Mouse (Mus musculus): ENCODE results near the gene Taf1a. TPM values are rescaled to one million over a fixed set of nuclear protein-coding genes. Genes with fewer than 3 reads are reported as not detected.
"Not testable (repeated sequence)": the region's sequence is repeated elsewhere in the genome, so short reads cannot be mapped to it uniquely, and the experiment has no call there.

Taf1a gene
- polyA plus RNA-seq, 1 experiment from 2014 or later = 22.9 TPM

- peak overlapping the region; percentile 69 for H3K27ac ChIP-seq (replicated peaks)
- H3K27me3 ChIP-seq = no peaks in the 10 kb centered on the region
- ATAC-seq (ENCODE audit: low FRiP score, low read depth) = peak; percentile 81
- no peaks in the 10 kb centered on the region for H3K9me3 ChIP-seq
- peak overlapping the region; percentile 89 for H3K9ac ChIP-seq (replicated peaks)
- peak overlapping the region; percentile 93 for H3K4me3 ChIP-seq
- H3K36me3 ChIP-seq = peaks cover 16% of the 10 kb centered on the region; the same call in 1 of the 2 replicates
- H3K4me1 ChIP-seq = peaks cover 18% of the 10 kb centered on the region
- H3K4me2 ChIP-seq (replicated peaks) = peak overlapping the region; percentile 95
- WGBS = 2% methylated on average over 55 of the region's 56 CpGs
Measured at GRCm38 (mm10) chr1:183368601-183369400, 20.0 kb upstream of the Taf1a start.

- WGBS = under 1% methylated on average over 46 of the region's 51 CpGs
- ATAC-seq (ENCODE audit: low FRiP score, low read depth) = peak; percentile 97
Measured at GRCm38 (mm10) chr1:183369427-183370014, 19.3 kb upstream of the Taf1a start, which contains the start of gene Mia3. Gene Mia3, minus strand, starts transcription at chr1:183369553.

GRCm38 (mm10) chr1:183374728-183375127 is 14.1 kb upstream of the Taf1a start:
- no peak overlapping the region for H3K4me3 ChIP-seq
- H3K9me3 ChIP-seq = peaks cover 4% of the 10 kb centered on the region; the same call in 1 of the 2 replicates
- no peak overlapping the region for H3K27ac ChIP-seq (replicated peaks)
- 74% methylated on average over 5 of the region's 5 CpGs for WGBS
- H3K9ac ChIP-seq (replicated peaks) = no peak overlapping the region
- no peaks in the 10 kb centered on the region for H3K36me3 ChIP-seq
- H3K4me2 ChIP-seq (replicated peaks) = no peak overlapping the region
- peaks cover 6% of the 10 kb centered on the region; the same call in 1 of the 2 replicates for H3K4me1 ChIP-seq
- no peaks in the 10 kb centered on the region; the same call in 1 of the 2 replicates for H3K27me3 ChIP-seq
- ATAC-seq (ENCODE audit: low FRiP score, low read depth) = no peak

More at GRCm38 (mm10) chr1:183369427-183370014, 19.3 kb upstream of the Taf1a start, which contains the start of gene Mia3:
- peak within 1 kb of the TSS; percentile 89 for H3K9ac ChIP-seq (replicated peaks)
- peaks cover 18% of the 10 kb centered on the region for H3K4me1 ChIP-seq
- H3K27me3 ChIP-seq = no peaks in the 10 kb centered on the region
- peaks cover 9% of the 10 kb centered on the region; the same call in 1 of the 2 replicates for H3K36me3 ChIP-seq
- peak within 1 kb of the TSS; percentile 93 for H3K4me3 ChIP-seq
- H3K27ac ChIP-seq (replicated peaks) = peak within 1 kb of the TSS; percentile 69
- peaks cover under 1% of the 10 kb centered on the region; the same call in 1 of the 2 replicates for H3K9me3 ChIP-seq
- H3K4me2 ChIP-seq (replicated peaks) = peak within 1 kb of the TSS; percentile 95

GRCm38 (mm10) chr1:183377045-183377444 is 11.7 kb upstream of the Taf1a start:
- no peak for ATAC-seq (ENCODE audit: low FRiP score, low read depth)
- Histone ChIP-seq H3K27ac (replicated peaks) (no peak overlapping the region), H3K27me3 (peaks cover 5% of the 10 kb centered on the region), H3K4me1 (no peaks in the 10 kb centered on the region), H3K36me3 (no peaks in the 10 kb centered on the region), H3K9ac (replicated peaks) (no peak overlapping the region), H3K4me2 (replicated peaks) (no peak overlapping the region), H3K9me3 (peaks cover 4% of the 10 kb centered on the region; the same call in 1 of the 2 replicates), H3K4me3 (no peak overlapping the region)
- 80% methylated on average over 4 of the region's 4 CpGs for WGBS

- Histone ChIP-seq H3K9me3 (peaks cover 4% of the 10 kb centered on the region; the same call in 1 of the 2 replicates), H3K36me3 (no peaks in the 10 kb centered on the region)
- 85% methylated on average over 10 of the region's 10 CpGs for WGBS
Measured at GRCm38 (mm10) chr1:183378321-183378941, 10.3 kb upstream of the Taf1a start.

GRCm38 (mm10) chr1:183379376-183379775 is 9.4 kb upstream of the Taf1a start:
- H3K4me2 ChIP-seq (replicated peaks); H3K36me3 ChIP-seq; H3K9ac ChIP-seq (replicated peaks); ATAC-seq (ENCODE audit: low FRiP score, low read depth); H3K4me3 ChIP-seq; H3K4me1 ChIP-seq; H3K9me3 ChIP-seq; H3K27ac ChIP-seq (replicated peaks): not testable (repeated sequence)
- peaks cover 21% of the 10 kb centered on the region for H3K27me3 ChIP-seq
- 86% methylated on average over 3 of the region's 3 CpGs for WGBS

More at GRCm38 (mm10) chr1:183378321-183378941, 10.3 kb upstream of the Taf1a start:
- H3K4me3 ChIP-seq = no peak overlapping the region
- H3K4me2 ChIP-seq (replicated peaks) = no peak overlapping the region
- no peak overlapping the region for H3K9ac ChIP-seq (replicated peaks)
- no peaks in the 10 kb centered on the region for H3K4me1 ChIP-seq
- ATAC-seq (ENCODE audit: low FRiP score, low read depth) = no peak
- no peak overlapping the region for H3K27ac ChIP-seq (replicated peaks)
- peaks cover 19% of the 10 kb centered on the region for H3K27me3 ChIP-seq

GRCm38 (mm10) chr1:183381816-183382215 is 7.0 kb upstream of the Taf1a start:
- no peaks in the 10 kb centered on the region for H3K4me1 ChIP-seq
- H3K4me3 ChIP-seq = no peak overlapping the region
- no peak overlapping the region for H3K27ac ChIP-seq (replicated peaks)
- peaks cover 29% of the 10 kb centered on the region for H3K27me3 ChIP-seq
- ATAC-seq (ENCODE audit: low FRiP score, low read depth) = no peak
- H3K4me2 ChIP-seq (replicated peaks) = no peak overlapping the region
- no peak overlapping the region for H3K9ac ChIP-seq (replicated peaks)
- H3K9me3 ChIP-seq = no peaks in the 10 kb centered on the region
- H3K36me3 ChIP-seq = no peaks in the 10 kb centered on the region
- 81% methylated on average over 5 of the region's 5 CpGs for WGBS

- 85% methylated on average over 2 of the region's 2 CpGs for WGBS
- ATAC-seq (ENCODE audit: low FRiP score, low read depth) = no peak
- H3K4me1 ChIP-seq = no peaks in the 10 kb centered on the region
Measured at GRCm38 (mm10) chr1:183382621-183383020, 6.2 kb upstream of the Taf1a start.

GRCm38 (mm10) chr1:183387421-183387820 is 1.4 kb upstream of the Taf1a start:
- H3K27me3 ChIP-seq = peaks cover 30% of the 10 kb centered on the region
- H3K4me3 ChIP-seq; H3K36me3 ChIP-seq; H3K9ac ChIP-seq (replicated peaks); H3K9me3 ChIP-seq; H3K27ac ChIP-seq (replicated peaks); ATAC-seq (ENCODE audit: low FRiP score, low read depth); H3K4me2 ChIP-seq (replicated peaks): not testable (repeated sequence)
- WGBS = 88% methylated on average over 3 of the region's 3 CpGs
- peaks cover 13% of the 10 kb centered on the region for H3K4me1 ChIP-seq

More at GRCm38 (mm10) chr1:183382621-183383020, 6.2 kb upstream of the Taf1a start:
- no peak overlapping the region for H3K27ac ChIP-seq (replicated peaks)
- no peak overlapping the region for H3K4me2 ChIP-seq (replicated peaks)
- peaks cover 37% of the 10 kb centered on the region for H3K27me3 ChIP-seq
- H3K4me3 ChIP-seq = no peak overlapping the region
- no peak overlapping the region for H3K9ac ChIP-seq (replicated peaks)
- H3K36me3 ChIP-seq = no peaks in the 10 kb centered on the region
- H3K9me3 ChIP-seq = no peaks in the 10 kb centered on the region

GRCm38 (mm10) chr1:183403396-183403795 is 14.6 kb downstream of the Taf1a start:
- Histone ChIP-seq H3K9me3 (no peaks in the 10 kb centered on the region), H3K9ac (replicated peaks) (no peak overlapping the region), H3K4me1 (no peaks in the 10 kb centered on the region), H3K27me3 (no peaks in the 10 kb centered on the region), H3K36me3 (peaks cover 66% of the 10 kb centered on the region), H3K4me2 (replicated peaks) (no peak overlapping the region), H3K27ac (replicated peaks) (no peak overlapping the region), H3K4me3 (no peak overlapping the region)
- no peak for ATAC-seq (ENCODE audit: low FRiP score, low read depth)
- 92% methylated on average over 3 of the region's 3 CpGs for WGBS

- no peak for ATAC-seq (ENCODE audit: low FRiP score, low read depth)
Measured at GRCm38 (mm10) chr1:183414081-183414727, 25.4 kb downstream of the Taf1a start.

More at GRCm38 (mm10) chr1:183414081-183414727, 25.4 kb downstream of the Taf1a start:
- Histone ChIP-seq H3K36me3 (peaks cover 28% of the 10 kb centered on the region), H3K4me3 (no peak overlapping the region), H3K4me2 (replicated peaks) (no peak overlapping the region), H3K27me3 (no peaks in the 10 kb centered on the region), H3K9me3 (no peaks in the 10 kb centered on the region), H3K4me1 (no peaks in the 10 kb centered on the region), H3K27ac (replicated peaks) (no peak overlapping the region), H3K9ac (replicated peaks) (no peak overlapping the region)
- 90% methylated on average over 15 of the region's 15 CpGs for WGBS
